Mouse (Mus musculus) left cerebral cortex, postnatal 4 days (tissue): ENCODE measurements around the gene Rbms3. TPM values are rescaled to one million over a fixed set of nuclear protein-coding genes. Genes with fewer than 3 reads are reported as not detected.

Experiments
- DNase-seq: peaks from one replicate; pipeline ENCODE4 v3.0.0-alpha.2; 2022
- intact Hi-C: fragments of 180-260 bp; cut with DNase I; formaldehyde crosslinking; loops from one replicate; pipeline ENCODE4 v1.15.1; 2025
- total RNA-seq, 2 experiments: library from RNA; stranded (reverse); gene quantifications; 2 replicates each; pipeline ENCODE4 v1.2.3; 2021

Rbms3 gene
- total RNA-seq, 2 experiments from 2014 or later, result 18.3 to 22.5 TPM

- intact Hi-C loops, result no loop called here
- no peak for DNase-seq
Measured at GRCm38 (mm10) chr9:117491866-117492265, 137.8 kb downstream of the Rbms3 start.

DNA sequence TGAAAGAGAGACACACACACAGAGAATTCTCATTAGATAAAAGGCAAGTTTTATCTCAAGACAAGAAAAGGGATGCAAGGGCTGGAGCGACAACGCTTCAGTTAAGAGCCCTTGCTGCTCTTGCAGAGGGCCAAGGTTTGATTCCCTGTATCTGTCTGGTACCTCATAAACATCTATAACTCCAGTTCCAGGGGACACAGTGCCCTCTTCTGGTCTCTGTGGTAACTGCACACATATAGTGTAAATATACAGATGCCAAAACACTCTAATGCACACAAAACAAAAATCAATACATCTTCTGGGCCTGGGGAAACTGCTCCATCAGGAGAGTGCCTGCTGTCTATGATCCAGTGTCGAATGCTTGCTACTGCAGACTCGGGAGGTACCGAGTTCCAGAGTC lies 145.3 kb downstream of the Rbms3 start:
- no peak for DNase-seq
- intact Hi-C loops, result no loop called here

DNA sequence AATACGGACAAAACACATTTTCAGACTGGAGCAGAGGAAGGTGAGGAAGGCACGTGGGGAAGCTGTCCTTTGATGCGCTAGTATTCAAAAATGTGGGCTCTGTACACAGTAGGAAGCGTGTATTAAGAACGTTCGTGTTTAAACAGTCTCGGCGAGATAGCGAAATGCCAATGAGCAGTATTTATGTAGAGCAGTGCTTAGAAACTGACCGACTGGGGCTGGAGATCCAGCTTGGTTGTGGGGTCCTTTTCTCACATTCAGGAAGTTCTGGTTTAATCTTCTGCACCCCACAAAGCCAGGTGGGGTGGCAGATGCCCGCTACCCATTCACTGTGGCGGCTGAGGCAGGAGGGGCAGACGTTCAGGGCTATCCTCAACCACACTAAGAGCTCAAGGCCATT lies 153.0 kb downstream of the Rbms3 start:
- no peak for DNase-seq
- intact Hi-C loops, result no loop called here

- intact Hi-C loops, result no loop called here
Measured at GRCm38 (mm10) chr9:117452816-117453215, 176.9 kb downstream of the Rbms3 start.

GRCm38 (mm10) chr9:117442611-117443010 lies 187.1 kb downstream of the Rbms3 start:
- DNase-seq, result peak; percentile 29
- intact Hi-C loops, result no loop called here

More at GRCm38 (mm10) chr9:117452816-117453215, 176.9 kb downstream of the Rbms3 start:
- DNase-seq, result no peak

- intact Hi-C loops, result no loop called here
- DNase-seq, result no peak
Measured at GRCm38 (mm10) chr9:117435856-117436255, 193.9 kb downstream of the Rbms3 start.

- intact Hi-C loops, result no loop called here
- no peak for DNase-seq
Measured at GRCm38 (mm10) chr9:117430670-117431069, 199.0 kb downstream of the Rbms3 start.

DNA sequence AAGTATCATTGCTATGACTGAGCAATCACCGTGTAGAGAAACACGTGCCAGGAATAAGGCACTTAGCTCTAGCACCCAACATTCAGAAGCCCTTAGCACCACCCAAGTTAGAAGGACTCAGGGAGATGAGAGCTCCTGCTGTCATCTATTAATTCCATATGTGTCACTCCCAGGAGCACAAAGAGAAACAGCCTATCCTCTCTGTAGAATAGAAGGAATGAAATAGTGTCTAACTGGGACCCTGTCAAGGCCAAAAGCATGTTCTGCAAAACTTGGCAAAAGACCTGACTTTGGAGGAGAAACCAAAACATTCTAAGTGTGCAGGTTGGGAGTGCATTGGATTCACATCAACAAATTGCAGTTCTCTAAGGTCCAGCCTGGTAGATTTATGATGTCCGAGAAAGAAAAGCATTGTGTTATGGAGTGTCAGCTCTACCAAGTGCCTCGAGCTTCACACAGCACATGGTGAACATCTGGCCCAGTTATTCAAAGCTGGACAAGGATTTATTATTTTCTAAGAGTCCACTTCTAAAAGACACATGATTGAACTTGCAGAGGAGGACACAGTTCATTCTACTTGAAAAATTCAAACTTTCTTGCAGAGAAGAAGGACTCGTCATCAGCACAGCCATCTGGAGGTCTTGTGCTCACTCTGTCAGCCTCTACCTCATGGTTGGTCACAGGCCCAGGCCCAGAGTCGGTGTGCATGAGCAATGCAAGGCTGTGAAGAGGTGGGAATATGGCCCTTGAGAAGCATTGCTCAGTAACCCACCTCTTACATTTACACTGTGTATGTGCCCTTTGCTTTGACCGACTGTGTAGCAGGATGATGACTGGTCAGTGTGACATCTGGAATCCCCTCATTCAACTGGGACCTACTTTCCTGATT lies 200.3 kb downstream of the Rbms3 start:
- no peak for DNase-seq
- intact Hi-C loops, result no loop called here

DNA sequence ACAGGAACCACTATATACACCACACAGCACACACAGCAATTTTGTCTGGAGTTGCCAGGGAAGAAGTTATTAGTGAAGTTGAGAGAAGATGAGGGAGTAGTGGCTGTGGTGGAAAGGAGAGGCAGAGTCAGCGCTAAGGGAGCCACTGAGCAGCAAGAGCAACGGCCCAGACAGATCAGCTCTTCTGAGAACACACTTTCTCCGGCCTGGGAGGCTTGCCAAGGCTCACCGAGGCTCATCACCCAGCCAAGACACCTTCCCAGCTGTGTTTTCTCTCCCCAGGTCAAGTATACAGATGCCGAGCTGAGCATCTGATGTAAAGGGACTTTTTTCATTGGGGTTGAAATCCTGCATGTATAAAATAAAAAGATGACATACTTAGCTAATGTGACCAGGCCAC lies 206.5 kb downstream of the Rbms3 start:
- DNase-seq, result no peak
- intact Hi-C loops, result no loop called here

GRCm38 (mm10) chr9:117419874-117420485 lies 209.7 kb downstream of the Rbms3 start:
- intact Hi-C loops, result no loop called here
- no peak for DNase-seq

DNA sequence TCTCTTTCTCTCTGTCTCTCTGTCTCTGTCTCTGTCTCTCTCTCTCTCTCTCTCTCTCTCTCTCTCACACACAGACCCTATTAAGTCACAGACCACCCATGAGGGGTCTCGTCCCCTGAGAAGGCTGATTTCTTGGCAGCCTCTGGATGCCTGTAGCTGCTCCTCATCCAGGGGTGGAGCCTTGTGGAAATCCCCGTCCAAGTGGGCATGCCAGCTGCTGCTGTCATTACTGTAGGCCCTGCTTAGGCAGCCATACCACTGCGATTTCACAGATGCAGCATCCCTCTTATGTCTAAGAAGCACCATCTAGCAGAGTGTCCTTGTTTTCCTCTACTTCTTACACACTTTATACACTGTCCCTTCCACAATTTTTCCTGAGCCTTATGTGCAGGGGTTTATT lies 216.5 kb downstream of the Rbms3 start:
- peak; percentile 18 for DNase-seq
- intact Hi-C loops, result no loop called here

DNA sequence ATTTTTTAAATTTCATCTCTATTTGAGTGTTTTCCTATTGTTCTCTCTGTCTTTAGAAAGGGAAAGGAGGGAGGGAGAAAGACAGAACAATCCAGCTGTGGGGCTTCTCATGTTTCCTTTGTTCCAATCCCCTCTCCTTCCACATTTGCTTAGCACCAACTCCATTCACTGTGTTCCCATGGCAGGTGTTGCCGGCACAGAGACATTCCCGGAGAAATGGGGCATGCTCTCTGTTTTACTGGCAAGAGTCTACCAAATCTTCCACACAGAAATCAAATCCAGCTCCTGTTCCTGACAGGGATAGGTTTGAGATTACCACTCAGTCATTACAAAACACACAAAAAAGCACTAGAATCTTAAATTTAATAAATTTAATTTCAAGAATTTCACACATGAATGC lies 217.1 kb downstream of the Rbms3 start:
- intact Hi-C loops, result no loop called here
- DNase-seq, result no peak

- no peak for DNase-seq
- intact Hi-C loops, result no loop called here
Measured at GRCm38 (mm10) chr9:117404621-117405020, 225.1 kb downstream of the Rbms3 start.

DNA sequence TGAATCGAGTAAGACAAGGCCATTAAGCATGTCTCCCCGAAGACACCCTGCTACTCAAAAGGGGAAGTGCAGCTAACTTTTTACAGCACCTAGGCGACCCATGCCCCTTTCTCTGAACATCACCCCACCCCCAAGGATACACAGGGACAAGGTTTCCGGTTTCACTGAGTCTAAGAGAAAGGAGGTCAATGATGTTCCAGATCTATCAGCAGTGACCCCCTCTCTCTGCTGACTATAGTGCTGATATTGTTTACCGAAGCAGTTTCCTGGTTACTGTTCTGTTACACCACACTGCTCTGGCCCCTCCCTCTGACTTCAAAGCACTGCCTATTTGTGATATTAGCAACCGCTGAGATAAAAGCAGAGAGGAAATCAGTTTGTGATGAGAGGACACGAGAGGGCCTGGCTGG lies 229.4 kb downstream of the Rbms3 start:
- no peak for DNase-seq
- intact Hi-C loops, result no loop called here

DNA sequence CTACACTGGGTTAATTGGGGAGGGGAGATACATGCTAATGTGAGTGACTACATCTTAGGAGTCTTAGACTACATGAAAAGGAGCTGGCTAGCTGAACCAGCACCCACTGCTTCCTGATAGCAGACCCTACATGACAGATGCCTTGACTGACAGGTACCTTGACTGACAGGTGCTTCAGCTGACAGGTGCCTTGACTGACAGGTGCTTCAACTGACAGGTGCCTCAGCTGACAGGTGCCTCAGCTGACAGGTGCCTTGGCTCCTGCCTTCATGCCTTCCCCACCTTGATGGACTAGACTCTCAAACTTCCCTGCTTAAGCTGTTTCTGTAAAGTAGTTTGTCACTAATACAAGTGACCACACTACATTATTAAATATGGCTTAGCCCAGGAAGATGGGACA lies 232.6 kb downstream of the Rbms3 start:
- intact Hi-C loops, result no loop called here
- no peak for DNase-seq

- intact Hi-C loops, result no loop called here
Measured at GRCm38 (mm10) chr9:117396586-117396985, 233.1 kb downstream of the Rbms3 start.

GRCm38 (mm10) chr9:117393626-117394525 lies 235.8 kb downstream of the Rbms3 start:
- DNase-seq, result peak; percentile 86
- intact Hi-C loops, result no loop called here

More at GRCm38 (mm10) chr9:117396586-117396985, 233.1 kb downstream of the Rbms3 start:
- DNase-seq, result no peak

DNA sequence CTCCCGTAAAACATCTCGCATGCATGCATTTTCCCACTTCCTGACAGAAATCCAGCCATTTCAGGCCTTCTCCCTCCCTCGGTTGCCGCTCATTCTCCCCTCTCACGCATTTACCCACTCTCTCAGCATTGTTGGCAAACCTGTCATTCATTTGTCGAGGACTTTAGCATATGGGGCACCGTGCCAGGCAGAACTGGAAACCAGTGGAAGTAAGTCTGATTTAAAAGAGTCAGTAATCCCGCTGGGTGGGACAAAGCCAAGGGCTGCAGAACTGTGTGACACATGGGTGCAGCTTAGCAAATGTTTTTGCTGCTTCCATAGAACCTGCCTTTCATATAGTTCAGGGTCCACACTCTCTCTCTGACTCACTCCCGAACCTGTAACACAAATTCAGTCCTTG lies 241.7 kb downstream of the Rbms3 start:
- intact Hi-C loops, result no loop called here
- peak; percentile 68 for DNase-seq

- intact Hi-C loops, result no loop called here
- DNase-seq, result no peak
Measured at GRCm38 (mm10) chr9:117380876-117381275, 248.8 kb downstream of the Rbms3 start.

DNA sequence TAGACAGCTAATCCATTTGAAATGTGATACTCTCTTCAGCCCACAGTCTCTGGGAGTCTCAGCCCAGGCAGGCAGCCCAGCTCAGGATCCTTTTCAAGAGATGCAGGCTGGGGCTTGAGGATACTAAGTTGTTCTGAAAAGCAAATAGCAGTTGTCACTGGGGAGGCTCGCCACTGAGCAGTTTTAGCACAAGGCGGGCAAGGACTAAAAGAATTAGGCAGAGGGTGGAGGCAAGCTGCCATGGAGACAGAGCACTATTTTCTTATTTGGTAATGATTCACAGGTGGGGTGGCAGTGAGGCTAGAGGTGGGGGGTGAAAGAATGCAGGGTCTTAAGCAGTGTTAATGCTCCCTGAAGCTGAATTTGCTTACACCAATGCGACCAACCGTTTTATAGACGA lies 249.6 kb downstream of the Rbms3 start:
- DNase-seq, result no peak
- intact Hi-C loops, result no loop called here

DNA sequence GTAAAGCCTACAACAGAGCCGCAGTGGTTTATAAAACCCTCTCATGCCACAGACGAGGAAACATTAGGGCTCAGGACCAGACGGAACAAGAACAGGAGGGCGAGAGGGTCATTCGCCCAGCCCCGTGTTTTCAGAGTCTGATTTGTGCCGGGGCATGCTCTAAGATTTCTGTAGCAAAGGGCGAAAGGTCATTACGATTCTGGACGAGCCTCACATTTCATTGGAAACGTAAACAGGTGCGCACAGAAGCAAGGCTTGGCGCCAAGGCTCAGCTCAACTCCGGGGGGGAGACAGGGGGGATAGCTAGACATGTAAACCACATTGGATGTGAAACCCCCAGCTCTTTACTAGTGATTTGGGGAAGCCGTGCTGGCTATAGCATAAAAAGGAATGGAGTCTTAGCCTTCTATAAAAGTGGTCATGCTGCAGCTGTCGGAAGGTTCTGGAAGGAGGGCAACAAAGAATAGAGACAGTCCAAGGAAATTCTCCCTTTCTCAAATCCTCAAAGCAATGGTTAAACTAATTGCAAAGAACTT lies 250.2 kb downstream of the Rbms3 start:
- intact Hi-C loops, result no loop called here
- DNase-seq, result no peak
